Mouse (Mus musculus) neutrophil, adult 5-6 weeks (primary cell): ENCODE results near the gene Aplnr. TPM values are rescaled to one million over a fixed set of nuclear protein-coding genes. Genes with fewer than 3 reads are reported as not detected.

Experiments used
- ATAC-seq: fragments of 151-379, 151-347 bp; 2 replicates; pipeline ENCODE4 v1.8.0; 2017; ENCODE audit warnings: mild to moderate bottlenecking, moderate TSS enrichment; ENCODE audit not compliant: insufficient number of reproducible peaks, poor library complexity, low FRiP score, severe bottlenecking; ENCODE audit errors: extremely low read depth
- total RNA-seq: library from RNA; stranded (forward); fragments of 200-1000 nt; gene quantifications from 2 replicates; pipeline ENCODE4 v1.2.3, GENCODE M21; 2017

The Aplnr gene
- 0.47 TPM in 1 of 2 replicates, not detected in the other for total RNA-seq

DNA sequence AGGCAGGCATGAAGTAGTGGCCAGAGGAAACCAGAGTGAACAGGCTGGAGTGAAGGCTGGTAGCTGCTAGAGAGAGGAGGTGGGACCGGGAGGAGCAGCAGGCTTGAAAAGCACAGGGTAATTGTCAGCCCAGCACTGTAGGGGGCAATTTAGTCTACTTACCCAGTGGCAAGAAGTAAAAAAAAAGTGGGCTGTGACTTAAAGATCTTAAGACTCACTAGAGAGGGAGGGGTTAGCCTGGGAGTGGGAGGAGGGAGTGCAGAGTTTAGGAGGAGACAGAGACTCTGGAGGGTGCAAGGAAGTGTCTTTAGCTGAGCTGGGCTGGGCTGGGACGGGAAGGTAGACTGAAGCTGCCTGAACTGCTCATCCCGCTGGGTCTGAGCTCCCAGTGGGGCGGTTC, at the start of gene Aplnr:
Gene Aplnr, plus strand, starts transcription at position 137 of the 400 bp plus-strand sequence.
- ATAC-seq = no peak

DNA sequence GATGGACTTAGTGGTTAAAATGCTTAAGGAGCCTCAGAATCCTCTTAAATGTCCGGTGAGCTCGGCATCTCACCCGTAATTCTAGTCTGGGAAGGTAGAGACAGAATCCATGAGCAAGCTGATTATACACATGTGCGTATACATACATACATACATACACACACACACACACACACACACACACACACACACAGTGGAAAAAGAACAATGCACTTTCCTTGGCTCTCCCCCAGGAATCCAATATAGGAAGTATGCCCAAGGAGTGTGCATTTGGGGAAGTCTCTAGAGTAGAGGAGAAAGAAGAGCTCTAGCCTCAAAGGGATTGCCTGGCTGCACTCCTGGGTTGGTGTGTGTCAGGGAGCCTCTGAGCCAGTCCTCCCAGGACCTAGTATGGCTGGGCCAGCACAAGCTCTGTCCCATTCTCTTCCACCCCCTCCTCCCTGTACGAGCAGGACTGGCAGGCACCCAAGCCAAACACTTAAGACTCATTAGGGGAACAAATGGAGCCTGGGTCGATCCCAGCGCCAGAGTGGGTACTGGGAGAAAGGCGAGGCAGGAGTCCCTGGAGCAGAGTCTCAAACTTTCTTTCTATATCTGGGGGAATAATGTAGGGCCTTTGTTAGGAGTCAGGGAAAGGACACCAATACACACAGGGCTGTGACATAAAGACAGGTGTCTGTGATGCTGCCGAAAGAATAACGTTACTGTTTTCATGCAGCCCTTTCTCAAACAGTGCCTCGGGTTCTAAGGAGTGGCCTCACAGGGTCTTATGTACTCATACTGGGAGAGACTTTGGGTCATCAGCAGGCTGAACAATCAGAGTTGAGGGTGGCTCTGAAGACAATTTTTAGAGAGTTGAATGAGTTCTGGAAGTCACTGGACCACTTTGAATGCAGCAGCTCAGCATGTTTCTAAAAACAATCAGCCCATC, 47.0 kb upstream of the Aplnr start:
- ATAC-seq = no peak

DNA sequence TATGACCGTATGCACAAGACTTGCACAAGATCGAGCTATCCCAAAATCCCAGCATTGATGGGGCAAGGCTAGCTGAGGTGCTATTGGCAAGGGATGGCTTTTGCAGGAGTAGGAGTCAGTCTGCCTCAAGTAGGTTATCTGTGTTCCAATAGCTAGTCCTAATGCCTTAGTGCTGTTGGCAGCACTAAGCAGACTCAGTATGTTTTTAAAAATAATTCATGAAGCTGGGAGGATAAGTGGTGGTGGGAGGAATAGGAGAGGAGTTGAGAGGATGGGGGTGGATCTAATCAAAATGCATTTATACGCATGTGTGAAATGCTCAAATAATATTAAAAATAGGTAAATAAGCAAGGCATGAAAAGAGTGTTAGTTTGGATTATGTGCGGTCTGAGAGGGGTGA, 44.7 kb upstream of the Aplnr start:
- ATAC-seq = no peak

DNA sequence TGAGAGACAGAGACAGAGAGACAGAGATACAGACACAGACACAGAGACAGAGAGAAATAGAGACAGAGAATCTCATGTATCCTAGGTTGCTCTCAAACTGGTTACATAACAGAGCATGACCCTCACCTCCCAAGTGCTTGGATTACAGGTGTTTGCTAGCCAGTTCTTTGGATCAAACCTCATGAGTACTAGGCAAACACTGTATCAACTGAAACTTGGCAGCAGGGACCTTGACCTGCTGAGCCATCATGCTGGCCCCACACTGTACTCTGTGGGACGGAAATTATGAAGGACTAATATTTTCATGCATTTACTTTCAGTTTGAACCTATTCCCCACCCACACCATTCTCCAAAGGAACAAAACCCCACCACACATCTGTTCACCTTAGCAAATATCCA, 42.6 kb upstream of the Aplnr start:
- no peak for ATAC-seq

DNA sequence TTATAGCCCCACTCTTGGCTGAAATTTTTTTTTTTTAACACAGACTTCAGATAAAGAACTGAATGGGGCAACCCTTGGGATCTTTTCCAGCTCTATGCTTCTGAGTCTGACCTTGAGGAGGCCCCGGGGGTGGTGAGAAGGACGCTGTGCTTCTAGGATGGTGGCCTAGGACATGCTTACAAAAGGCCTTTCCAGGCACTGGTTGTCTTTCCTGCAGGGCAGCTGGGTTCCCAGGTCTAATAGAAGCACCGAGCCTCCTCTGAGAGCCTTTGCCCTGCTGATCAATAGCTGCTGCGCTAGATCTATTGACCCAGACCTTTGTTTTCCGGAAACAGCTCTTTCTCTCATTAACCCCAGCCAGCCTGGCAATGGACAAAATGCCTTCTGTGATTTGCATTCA, 40.1 kb upstream of the Aplnr start:
- no peak for ATAC-seq

DNA sequence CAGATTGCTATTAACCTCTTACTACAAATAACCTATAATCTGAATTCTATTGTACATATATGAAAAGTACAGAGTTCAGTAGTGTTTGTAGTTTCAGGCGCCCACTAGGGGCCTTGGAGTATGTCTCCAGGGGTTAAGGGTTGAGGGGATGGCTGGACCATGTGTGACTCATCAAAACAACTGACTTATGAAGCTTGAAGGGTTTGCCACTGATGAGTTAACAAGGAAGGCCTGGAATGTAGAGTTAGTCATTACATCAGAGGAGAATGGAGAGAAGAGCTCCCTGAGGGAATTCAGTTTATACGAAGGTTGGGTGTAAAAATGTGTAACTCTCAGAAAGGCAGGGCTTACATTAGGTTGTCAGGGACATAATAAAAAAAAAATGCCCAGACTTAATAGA, 38.0 kb upstream of the Aplnr start:
- ATAC-seq = no peak

DNA sequence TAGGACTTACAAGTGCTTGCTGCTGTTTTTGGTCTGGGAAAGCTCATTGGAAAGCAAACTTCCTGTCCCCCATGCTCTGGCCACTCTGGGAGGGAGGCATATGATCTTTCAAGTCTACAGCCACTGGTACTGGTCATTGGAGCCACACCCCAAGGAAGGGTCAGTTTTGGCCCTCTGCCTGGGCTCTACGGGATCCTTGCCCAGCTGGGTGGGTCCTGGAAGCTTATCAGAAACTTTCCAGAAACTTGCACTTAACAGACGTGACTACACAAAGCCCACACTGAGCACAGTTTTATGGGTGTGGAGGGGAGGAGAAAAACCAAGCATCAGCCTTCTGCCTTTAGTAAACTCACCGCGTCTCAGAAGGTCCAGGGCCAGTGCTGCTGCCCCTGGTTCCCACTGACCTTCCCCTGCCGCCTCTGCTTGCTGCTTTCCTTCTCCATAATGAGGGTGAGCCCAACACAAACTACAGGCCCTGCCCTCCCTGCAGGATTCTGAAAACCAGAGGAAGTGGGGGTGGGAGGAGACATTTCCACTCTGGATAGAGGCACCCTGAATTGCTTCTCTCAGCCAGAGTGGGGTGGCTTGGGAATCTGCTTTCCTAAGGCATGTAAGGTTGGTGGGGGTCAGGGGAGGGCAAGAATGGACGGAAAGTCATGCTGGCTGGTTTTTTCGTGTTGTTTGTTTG, 37.1 kb upstream of the Aplnr start:
- no peak for ATAC-seq

DNA sequence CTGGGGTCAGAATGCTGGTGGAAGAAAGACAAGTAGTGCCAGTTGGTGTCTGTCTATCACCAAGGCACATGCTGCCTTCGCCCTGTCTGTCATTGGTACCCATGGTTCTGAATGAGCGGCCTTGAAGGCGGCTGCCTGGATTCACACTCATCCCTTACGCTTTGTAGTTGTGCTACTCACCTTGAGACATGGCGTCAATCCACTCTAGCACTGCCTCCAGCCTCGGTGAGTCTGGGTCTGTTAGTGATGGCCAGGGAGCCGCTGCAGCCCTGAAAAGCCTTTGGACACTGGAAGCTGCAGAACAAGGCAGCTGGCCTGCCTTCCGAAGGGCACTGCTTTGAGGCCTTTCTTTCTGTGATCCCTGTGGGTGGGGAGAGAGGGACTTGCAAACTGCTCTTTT, 32.8 kb upstream of the Aplnr start:
- ATAC-seq = no peak

DNA sequence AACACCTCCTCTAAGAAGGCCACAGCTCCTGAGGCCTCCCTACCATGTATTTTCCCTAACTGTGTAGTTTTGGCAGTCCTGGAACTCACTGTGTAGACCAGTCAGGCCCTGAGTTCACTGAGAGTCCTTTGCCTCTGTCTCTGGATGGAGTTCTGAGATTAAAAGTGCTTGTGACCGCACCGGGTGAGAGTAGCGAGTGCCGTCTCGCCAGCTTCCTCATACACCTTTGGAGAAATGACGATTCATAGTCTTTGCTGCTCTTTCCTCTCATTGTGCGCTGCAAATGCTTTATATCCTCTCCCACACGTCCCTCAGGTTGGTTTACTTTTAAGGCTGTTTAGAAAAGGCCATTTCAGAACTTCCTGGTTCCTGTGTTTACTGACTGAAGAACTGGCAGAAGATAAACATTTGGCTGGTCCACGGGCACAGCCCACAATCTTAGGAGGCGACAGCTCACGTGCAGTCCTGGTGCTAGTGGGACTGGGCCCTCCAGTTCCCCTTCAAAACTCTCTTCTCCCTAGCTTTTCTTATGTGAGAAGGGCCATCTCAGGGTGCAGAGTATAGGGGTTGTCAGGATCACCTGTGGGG, 30.5 kb upstream of the Aplnr start:
- ATAC-seq = no peak

DNA sequence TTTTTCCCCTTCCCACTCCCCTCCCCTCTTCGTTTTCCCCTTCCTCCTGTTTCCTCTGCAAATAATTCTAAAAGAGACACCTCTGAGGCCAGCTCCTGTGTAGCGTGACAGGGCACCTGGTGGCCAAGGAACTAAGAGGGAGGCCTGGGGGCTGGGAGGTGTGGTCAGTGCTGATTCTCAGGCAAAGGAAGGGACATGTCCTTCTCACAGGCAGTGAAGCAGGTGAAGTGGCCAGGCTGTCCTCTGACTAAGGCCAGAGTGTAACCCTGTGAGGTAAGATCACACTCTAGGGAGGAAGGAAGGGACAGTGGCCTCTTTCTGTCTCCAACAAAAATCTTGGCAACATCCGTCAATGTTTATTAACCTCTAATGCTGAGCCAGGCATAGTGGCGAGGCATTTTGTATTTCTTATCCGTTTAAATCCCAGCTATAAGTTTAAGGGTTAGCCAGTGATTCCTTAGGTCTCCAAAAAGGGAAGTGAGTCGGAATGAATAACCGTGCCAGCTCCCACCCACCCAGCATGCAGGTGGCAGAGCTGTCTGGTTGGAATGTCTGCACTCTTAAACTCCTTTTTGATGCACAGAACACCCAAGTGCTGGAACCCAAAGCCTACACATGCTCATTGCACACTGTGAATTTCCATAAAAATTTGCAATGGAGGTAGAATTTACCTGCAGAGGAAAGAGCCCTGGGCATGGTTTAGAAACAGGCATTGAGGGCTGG, 29.8 kb upstream of the Aplnr start:
- ATAC-seq = no peak

DNA sequence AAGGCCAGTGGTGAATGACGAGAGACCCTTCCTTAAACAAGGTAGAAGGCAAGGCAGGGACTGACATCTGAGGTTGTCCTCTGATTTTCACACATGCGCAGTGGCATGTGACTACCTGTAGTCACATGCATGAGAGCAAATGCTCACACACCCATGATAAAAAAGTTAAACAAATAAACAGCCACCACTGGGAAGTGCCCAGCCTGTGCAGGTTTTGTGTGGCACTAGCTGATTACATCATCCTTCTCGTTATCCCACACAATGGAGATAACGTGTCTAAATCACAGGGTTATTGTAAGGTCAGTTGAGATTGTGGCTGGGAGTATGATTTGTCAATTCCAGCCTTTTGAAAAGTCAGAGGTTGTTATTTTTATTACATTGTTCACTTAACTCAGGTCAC, 29.1 kb upstream of the Aplnr start:
- ATAC-seq = no peak

DNA sequence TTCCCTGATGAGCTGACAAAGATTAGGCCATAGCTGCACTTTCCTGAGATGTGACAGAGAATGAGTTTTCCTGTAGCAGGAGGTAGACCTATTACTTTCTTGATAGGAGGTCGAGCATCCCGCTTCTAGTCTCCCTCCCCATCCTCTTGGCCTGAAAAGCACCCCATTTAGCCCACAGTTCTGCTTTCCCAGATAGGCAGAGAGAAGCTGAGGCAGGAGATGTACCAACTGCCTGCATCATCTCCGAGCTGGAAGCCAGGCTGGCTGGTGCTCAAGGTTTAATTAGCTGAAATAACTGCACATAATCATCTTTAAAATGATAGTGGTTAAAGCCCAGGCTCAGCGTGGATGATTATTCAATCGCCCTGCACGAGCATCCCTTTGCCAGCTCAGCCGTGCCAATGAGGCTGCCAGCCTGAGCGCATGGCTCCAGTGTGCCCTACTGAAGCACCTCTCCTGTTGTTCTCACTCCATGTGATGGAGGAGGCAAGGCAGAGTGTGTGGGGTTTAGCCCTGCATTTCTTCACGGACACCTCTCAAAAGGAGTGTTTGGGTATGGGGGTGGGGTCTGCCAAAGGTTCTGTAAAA, 25.6 kb upstream of the Aplnr start:
- no peak for ATAC-seq

DNA sequence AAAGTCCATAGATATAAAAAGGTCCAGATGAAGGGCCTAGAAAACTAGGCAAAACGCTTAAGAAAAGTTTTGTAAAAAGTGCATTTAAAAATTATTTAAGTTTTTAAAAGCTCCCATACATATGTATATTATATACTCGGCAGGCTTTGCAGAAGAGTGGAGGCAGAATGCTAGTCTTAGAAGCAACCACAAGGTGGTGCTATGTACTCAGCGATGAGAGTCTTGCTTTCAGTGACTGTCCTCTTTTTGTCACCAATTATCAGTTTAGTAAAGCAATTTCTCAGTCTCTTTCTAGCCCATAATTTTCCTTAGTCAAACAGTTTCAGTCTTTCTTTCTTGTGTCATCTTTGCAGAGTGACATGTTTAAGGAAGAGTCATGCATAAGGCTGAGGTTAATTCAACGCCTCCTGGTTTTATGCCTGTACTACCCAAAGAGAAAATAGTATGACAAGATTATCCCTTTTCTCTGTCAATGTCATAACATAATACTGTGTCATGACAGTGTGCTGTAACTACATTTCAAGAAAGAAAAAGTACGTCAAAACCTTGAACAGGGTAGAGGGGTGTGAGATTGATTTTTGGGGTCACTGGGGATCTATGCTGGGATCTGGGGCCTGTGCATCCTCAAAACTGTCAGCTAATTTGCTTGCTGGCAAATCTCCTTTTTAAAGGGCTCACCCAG, 12.7 kb upstream of the Aplnr start:
- ATAC-seq = peak; percentile 44; the same call in 1 of the 2 replicates

DNA sequence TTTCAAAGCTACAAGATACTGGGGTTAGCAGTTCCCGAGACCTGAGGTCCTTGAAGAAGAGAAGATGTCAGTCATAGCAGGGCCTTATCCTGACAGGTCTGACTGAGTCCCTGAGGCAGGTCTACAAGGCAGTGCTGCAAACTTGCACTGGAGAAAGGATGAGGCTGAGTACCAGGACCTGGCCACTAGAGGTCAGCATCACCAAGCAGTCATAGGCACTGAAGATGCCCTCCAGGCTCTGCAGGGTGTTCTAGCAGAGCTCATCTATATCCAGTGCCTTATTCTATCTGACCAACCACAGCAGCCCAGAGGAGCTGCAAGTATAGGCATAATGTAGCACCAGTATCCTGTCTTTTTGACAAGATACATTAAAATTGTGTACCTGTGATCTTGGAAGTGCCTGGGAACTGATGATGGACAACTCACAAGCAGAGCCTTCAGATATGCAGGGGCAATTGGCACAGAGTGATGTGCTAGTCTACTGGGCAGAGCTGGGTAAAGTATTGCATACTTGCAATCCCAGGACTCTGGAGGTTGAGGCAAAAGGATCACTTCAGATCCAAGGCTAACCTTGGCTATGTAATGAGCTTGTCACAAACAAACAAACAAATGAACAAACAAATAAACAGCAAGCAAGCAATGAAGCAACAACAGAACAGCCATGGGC, 12.0 kb upstream of the Aplnr start:
- peak; percentile 58 for ATAC-seq

DNA sequence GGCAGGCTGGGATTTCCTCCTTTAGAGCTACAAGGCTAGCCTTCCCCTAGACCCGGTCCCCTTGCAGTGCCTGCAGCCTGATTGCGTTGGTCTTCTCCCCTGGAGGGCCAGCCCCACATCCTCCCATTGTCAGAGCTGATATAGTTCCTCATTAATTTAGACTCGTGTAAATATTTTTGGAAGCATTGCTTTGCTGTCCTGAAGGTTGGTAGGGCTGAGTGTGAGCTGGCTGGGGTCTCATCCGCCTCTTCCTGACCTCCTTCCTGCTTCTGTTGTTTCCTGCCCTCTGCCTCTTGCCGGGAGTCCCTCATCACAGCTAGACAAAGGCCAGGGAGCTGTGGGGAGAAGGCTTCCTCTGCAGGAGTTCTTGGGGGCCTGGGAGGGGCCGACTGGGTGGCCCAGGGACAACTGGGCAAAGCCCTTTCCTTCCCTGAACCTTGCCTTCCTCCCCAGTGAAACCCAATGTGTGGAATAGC, 6.5 kb upstream of the Aplnr start:
- no peak for ATAC-seq

DNA sequence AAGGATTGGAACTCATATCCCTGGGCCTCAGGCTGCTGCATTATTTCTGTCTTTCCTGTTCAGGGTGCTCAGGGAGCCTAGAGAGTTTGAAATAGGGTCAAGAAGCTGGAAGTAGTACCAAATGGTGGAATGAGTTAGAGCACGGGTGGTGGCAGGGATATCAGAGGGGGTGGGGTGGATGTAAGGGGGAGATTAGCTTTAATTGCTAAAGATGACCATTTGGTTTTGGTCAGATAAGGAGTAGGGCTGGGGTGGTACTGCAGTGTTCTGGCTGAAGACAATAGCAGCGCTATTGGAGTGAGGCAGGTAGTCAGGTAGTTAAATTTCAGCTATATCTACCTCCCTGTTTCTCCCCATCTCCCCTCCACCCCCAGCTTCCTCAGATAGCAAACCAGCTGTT, 4.8 kb upstream of the Aplnr start:
- ATAC-seq = no peak

DNA sequence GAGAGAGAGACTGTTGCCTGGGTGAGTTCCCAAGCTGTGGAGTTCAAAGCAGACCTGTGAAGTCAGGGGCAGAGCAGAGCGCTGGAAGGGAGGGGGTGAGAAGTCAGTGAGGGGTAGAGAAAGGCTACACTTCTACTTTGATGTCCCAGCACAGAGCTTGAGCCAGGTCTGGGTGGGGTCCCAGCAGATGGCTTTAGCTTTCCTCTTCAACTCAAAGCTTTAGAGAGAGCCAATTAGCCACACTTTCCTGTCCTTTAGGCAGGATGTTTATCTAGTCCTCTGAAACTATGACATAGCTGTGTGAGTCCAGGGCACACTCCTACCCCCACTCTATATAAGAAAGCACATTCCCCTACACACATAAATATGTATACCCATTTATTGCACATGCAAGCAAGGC, 4.3 kb upstream of the Aplnr start:
- ATAC-seq = no peak

DNA sequence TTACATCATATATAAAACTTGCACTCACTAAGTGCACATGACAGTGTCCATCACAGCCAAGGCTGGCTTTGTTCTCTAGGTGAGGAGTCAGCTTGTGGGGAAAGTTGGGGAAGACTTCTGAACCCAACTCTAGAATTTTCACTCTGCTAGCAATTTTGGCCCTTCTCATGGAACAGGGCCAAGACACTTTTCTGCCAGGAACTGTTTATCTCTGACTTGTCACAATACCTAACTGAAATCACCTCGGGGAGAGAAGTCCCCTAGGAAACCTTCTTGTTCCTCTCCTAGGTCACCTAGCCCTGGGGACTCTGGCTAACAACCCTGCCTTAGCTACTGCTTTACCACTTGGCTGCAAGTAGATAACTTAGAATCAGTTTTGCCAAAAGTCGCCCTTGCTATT, 3.8 kb upstream of the Aplnr start:
- ATAC-seq = no peak
